Mouse (Mus musculus) C2C12 (cell line): ENCODE measurements around the gene Cdk4. TPM values are rescaled to one million over a fixed set of nuclear protein-coding genes. Genes with fewer than 3 reads are reported as not detected.

Experiments
- H3K27me3 ChIP-seq: one replicate; pipeline ENCODE4 v1.6.1; 2011; ENCODE audit not compliant: control insufficient read depth, insufficient read depth, insufficient read length
- H3K36me3 ChIP-seq: one replicate; pipeline ENCODE4 v1.6.1; 2011; ENCODE audit not compliant: control insufficient read depth, insufficient read depth
- H3K4me3 ChIP-seq: one replicate; pipeline ENCODE4 v1.5.1; 2011; ENCODE audit warnings: mild to moderate bottlenecking, control low read depth; ENCODE audit not compliant: poor library complexity, insufficient read depth, severe bottlenecking
- H3K79me2 ChIP-seq: one replicate; pipeline ENCODE4 v1.6.1; 2011; ENCODE audit not compliant: control insufficient read depth, insufficient read depth
- H3K79me3 ChIP-seq: one replicate; pipeline ENCODE4 v1.6.1; 2011; ENCODE audit warnings: low read depth, control low read depth
- H3ac ChIP-seq: one replicate; pipeline ENCODE3; 2011; ENCODE audit warnings: low read depth; ENCODE audit not compliant: control insufficient read depth, insufficient read length
- CEBPB ChIP-seq: IDR thresholded peaks from one replicate; pipeline ENCODE4 v1.6.1; 2011; ENCODE audit warnings: low read depth, mild to moderate bottlenecking, control low read depth, moderate library complexity
- CTCF ChIP-seq: IDR thresholded peaks from one replicate; pipeline ENCODE4 v1.5.1; 2011; ENCODE audit not compliant: control insufficient read depth, insufficient read depth, insufficient read length
- FOSL1 ChIP-seq: IDR thresholded peaks from one replicate; pipeline ENCODE4 v1.8.0; 2011; ENCODE audit warnings: mild to moderate bottlenecking, low read length; ENCODE audit not compliant: poor library complexity, insufficient read depth, severe bottlenecking
- MAX ChIP-seq: IDR thresholded peaks from one replicate; pipeline ENCODE4 v1.6.1; 2011; ENCODE audit warnings: mild to moderate bottlenecking, control low read depth
- MYOD1 ChIP-seq: IDR thresholded peaks from one replicate; pipeline ENCODE4 v1.6.1; 2011; ENCODE audit warnings: low read depth; ENCODE audit not compliant: control insufficient read depth, insufficient read length
- MYOG ChIP-seq: IDR thresholded peaks from one replicate; pipeline ENCODE4 v1.6.1; 2011; ENCODE audit not compliant: control insufficient read depth, insufficient read length; ENCODE audit errors: extremely low read depth
- USF1 ChIP-seq: IDR thresholded peaks from one replicate; pipeline ENCODE4 v1.6.1; 2011; ENCODE audit warnings: low read depth, mild to moderate bottlenecking, control low read depth, moderate library complexity
- polyA plus RNA-seq: library from polyadenylated mRNA; unstranded; fragments of >200 nt; fragmentation: generic; extraction: Trizol; gene quantifications from one replicate; pipeline ENCODE4 v1.2.1, GENCODE M21; 2012; ENCODE audit warnings: missing spikeins

Gene Cdk4
- polyA plus RNA-seq, 1 experiment = 714 TPM

DNA sequence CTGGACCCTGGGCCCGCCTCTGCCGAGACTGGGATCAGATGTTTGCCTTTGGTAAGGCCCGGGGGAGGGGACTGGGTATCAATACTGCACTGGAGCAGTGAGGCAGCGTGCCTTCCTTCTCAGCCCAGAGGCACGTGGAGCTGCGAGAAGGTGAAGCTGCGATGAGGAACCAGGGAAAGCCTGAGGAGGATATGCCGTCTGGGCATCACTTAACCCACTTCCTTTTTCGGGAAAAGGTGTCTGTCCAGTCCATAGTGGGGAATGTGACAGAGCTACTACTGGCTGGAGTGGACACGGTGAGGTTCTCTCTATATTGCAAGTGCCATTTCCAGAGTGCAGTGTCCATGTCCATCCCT, 13.2 kb upstream of the Cdk4 start:
- no peak overlapping the region for H3K4me3 ChIP-seq
- H3K79me3 ChIP-seq = no peaks in the 10 kb centered on the region

DNA sequence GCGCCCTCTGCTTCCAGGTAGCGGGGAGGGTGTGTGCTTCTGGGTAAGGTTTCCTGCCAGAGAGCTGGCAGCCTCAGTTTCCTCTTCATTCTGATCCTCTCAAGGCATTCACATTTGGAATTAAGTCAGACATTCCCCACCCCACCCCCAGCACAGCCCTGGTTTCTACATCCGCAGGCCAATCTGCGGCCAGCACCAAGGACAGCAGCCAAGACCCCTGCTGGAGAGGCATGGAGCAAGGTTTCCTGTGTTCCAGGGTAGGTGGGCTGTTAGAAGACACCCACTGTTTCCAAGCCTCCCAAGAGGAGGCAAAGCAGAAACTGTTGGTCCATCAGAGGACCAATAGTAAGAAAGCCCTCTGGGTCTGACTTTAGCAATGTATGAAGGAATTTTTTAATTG, 8.7 kb upstream of the Cdk4 start:
- H3ac ChIP-seq = no peak overlapping the region

More for the DNA sequence above, 13.2 kb upstream of the Cdk4 start:
- Histone ChIP-seq H3K36me3 (peaks cover 7% of the 10 kb centered on the region), H3K27me3 (peaks cover 17% of the 10 kb centered on the region), H3K79me2 (no peaks in the 10 kb centered on the region), H3ac (no peak overlapping the region)
- TF ChIP-seq USF1 (no peak), MAX (no peak), MYOD1 (no peak), CTCF (no peak), FOSL1 (no peak), CEBPB (no peak), MYOG (no peak)

DNA sequence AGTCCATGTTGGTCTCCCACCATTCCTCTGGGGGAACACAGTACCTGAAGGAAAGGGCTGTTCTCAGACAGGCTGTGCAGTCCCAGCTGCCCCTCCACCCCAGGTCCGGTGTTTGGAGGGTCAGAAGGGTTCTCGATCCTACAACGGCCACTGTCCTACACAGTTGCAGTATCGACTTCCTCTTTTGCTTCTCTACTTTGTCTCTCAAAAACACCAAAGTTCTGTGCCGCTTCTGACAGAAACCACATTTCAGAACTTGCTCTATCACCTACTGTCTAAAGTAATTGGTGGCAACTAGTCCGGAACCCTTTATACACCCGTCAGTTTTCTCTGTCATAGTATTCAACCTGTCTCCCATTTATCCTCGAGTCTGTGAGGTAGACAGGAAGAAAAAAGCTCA, 7.9 kb upstream of the Cdk4 start:
- H3K79me2 ChIP-seq = no peaks in the 10 kb centered on the region
- no peaks in the 10 kb centered on the region for H3K79me3 ChIP-seq
- no peaks in the 10 kb centered on the region for H3K36me3 ChIP-seq
- H3K27me3 ChIP-seq = peaks cover 3% of the 10 kb centered on the region
- no peak overlapping the region for H3ac ChIP-seq
- TF ChIP-seq MYOD1 = no peak
- no peak for TF ChIP-seq CTCF
- TF ChIP-seq FOSL1 = no peak
- no peak for TF ChIP-seq MYOG
- TF ChIP-seq CEBPB = no peak
- no peak for TF ChIP-seq USF1
- TF ChIP-seq MAX = no peak
- H3K4me3 ChIP-seq = no peak overlapping the region

More for the DNA sequence above, 8.7 kb upstream of the Cdk4 start:
- Histone ChIP-seq H3K36me3 (no peaks in the 10 kb centered on the region), H3K4me3 (no peak overlapping the region), H3K79me3 (no peaks in the 10 kb centered on the region), H3K27me3 (peaks cover 9% of the 10 kb centered on the region), H3K79me2 (no peaks in the 10 kb centered on the region)
- TF ChIP-seq FOSL1 (no peak), CTCF (no peak), MYOD1 (no peak), MAX (no peak), MYOG (no peak), CEBPB (no peak), USF1 (no peak)

DNA sequence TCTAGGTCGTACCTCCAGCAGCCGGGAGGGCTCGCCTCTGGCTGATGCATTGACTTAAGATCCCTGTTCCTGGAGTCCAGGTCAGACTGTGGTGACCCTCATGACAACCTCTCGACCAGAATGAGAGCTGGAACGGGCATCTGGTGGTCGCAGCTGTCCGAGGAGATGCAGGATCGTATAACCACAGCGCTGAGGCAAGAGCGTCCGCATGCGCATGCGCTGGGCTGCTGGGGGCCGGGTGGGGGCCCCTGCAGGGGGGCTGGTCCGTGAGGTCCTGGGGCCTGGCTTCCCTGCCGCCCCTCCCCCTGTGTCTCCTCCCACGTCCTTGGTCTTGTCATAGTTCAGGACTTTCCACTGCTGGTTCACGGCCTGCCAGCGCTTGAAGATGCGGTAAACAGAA, 6.8 kb upstream of the Cdk4 start:
- Histone ChIP-seq H3K4me3 (no peak overlapping the region), H3K79me2 (no peaks in the 10 kb centered on the region), H3K79me3 (no peaks in the 10 kb centered on the region), H3ac (no peak overlapping the region), H3K27me3 (no peaks in the 10 kb centered on the region), H3K36me3 (no peaks in the 10 kb centered on the region)
- TF ChIP-seq USF1 (no peak), CTCF (no peak), MYOG (no peak)

DNA sequence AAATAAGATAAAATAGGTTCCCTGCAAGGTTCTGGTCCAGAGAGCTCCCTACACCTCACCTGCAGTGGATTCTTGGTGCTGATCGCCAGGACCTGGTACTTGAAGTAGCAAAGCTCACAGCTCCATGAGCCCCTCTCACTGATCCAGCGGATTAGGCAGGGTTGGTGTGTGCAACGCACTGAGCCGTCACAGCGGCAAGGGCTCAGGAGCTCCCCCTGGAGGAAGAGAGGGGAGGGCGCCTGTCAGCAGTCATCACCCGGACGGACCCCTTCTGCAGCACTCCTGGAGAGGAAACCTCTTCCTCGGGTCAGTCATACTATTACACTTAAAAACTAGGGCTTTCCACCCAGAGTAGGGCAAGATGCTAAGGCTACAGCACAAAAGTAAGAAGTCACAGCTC, 5.2 kb upstream of the Cdk4 start:
- no peak for TF ChIP-seq MYOG
- TF ChIP-seq CEBPB = no peak
- no peak for TF ChIP-seq USF1
- TF ChIP-seq MAX = no peak
- TF ChIP-seq CTCF = peak; percentile 90
- no peaks in the 10 kb centered on the region for H3K36me3 ChIP-seq
- H3K27me3 ChIP-seq = no peaks in the 10 kb centered on the region
- H3K79me3 ChIP-seq = no peaks in the 10 kb centered on the region
- no peaks in the 10 kb centered on the region for H3K79me2 ChIP-seq
- no peak overlapping the region for H3ac ChIP-seq
- H3K4me3 ChIP-seq = no peak overlapping the region

DNA sequence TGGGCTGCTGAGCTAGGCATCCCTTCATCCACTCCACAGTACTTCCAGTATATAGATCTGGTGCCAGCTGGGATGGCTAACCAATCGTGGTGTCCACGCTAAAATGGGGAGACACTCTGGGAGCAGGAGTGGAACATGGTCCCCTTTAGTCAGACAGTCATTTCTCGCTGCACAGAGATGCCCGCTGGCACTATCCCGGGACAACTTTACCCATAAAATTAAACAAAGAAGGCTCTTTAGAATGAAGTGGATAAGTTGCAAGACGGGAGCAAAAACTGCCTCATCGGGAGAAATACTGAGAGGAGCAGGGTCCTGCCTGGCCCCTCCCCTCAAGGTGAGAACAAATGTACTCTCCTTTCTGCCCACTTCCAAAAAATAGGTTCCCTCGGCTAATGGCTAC, 4.6 kb upstream of the Cdk4 start:
- Histone ChIP-seq H3K4me3 (no peak overlapping the region), H3K36me3 (no peaks in the 10 kb centered on the region), H3K79me2 (peaks cover 4% of the 10 kb centered on the region), H3ac (no peak overlapping the region), H3K79me3 (peaks cover 2% of the 10 kb centered on the region), H3K27me3 (no peaks in the 10 kb centered on the region)
- TF ChIP-seq CEBPB = no peak
- TF ChIP-seq USF1 = no peak
- TF ChIP-seq MYOG = no peak
- TF ChIP-seq MYOD1 = no peak
- TF ChIP-seq CTCF = no peak
